Mouse (Mus musculus) hindbrain, embryonic 16.5 days (tissue): ENCODE measurements around the gene Safb2. TPM values are rescaled to one million over a fixed set of nuclear protein-coding genes. Genes with fewer than 3 reads are reported as not detected.

Source experiments
- polyA plus RNA-seq: library from polyadenylated mRNA; unstranded; fragments of >200 nt; fragmentation: Nextera tagmentation; extraction: Ambion mirVana; gene quantifications from 2 replicates; pipeline ENCODE4 v1.2.1, GENCODE M21; 2015

Gene Safb2
- polyA plus RNA-seq, 1 experiment from 2014 or later: 56.7 TPM

Other genes starting within 250 kb of the Safb2 start
- gene Ptprs, start 108.1 kb downstream of the Safb2 start, polyA plus RNA-seq: 229 and 264 TPM in 2 replicates
- gene Znrf4, start 72.2 kb downstream of the Safb2 start, polyA plus RNA-seq: not detected in 2 replicates
- gene Gm20219, start 30.2 kb downstream of the Safb2 start, polyA plus RNA-seq: 0.95 and 1.1 TPM in 2 replicates
- gene Safb, start 240 bp upstream of the Safb2 start, polyA plus RNA-seq: 95.5 and 109 TPM in 2 replicates
- gene 2410015M20Rik, start 25.2 kb upstream of the Safb2 start, polyA plus RNA-seq: 186 and 221 TPM in 2 replicates
- gene Rpl36, start 28.8 kb upstream of the Safb2 start, polyA plus RNA-seq: 823 and 876 TPM in 2 replicates
- 45.4 and 45.7 TPM in 2 replicates for gene Lonp1, start 42.3 kb upstream of the Safb2 start, polyA plus RNA-seq
- gene Catsperd, start 43.6 kb upstream of the Safb2 start, polyA plus RNA-seq: 1.6 and 1.7 TPM in 2 replicates
- gene Ranbp3, start 88.7 kb upstream of the Safb2 start, polyA plus RNA-seq: 100 and 110 TPM in 2 replicates
- gene Ndufa11, start 133.2 kb upstream of the Safb2 start, polyA plus RNA-seq: 565 and 621 TPM in 2 replicates
- gene Vmac, start 133.4 kb upstream of the Safb2 start, polyA plus RNA-seq: 15.1 and 16.6 TPM in 2 replicates
- 2.4 and 2.5 TPM in 2 replicates for gene Nrtn, start 172.9 kb upstream of the Safb2 start, polyA plus RNA-seq
- 97.3 and 99.9 TPM in 2 replicates for gene Dus3l, start 180.2 kb upstream of the Safb2 start, polyA plus RNA-seq
- 0.60 and 1.0 TPM in 2 replicates for gene Prr22, start 185.7 kb upstream of the Safb2 start, polyA plus RNA-seq
- 4.9 and 6.5 TPM in 2 replicates for gene Rfx2, start 246.4 kb upstream of the Safb2 start, polyA plus RNA-seq